Mouse (Mus musculus) ovary, postnatal 36 days (tissue): ENCODE measurements around the gene Tnk2.
A peak's percentile ranks its signal among the peaks of the same experiment; 100 is the strongest.

Experiments used
- DNase-seq: peaks from one replicate; pipeline ENCODE4 v3.0.0; 2022; ENCODE audit warnings: low spot score, mixed read lengths

The Tnk2 gene

DNA sequence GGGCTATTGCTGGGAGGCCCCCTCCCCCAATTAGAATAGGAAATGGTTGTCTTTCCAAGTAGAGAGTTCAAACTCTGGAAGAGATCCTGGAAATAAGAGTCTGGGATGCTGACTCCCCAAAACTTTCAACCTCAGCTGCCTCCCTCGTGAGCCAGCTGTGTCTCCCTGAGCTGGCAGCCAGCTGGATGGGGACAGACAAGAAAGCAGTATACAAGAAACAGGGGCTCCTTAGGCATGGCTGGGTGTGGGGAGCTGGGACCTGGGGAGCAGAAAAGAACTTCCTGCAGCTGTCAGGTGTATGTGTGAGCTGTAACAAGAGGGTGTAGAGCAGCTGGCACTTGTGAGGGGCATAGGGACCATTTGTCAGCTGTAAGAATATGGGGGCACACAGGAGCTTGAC is 16.4 kb downstream of the Tnk2 start:
- peak; percentile 14 for DNase-seq

DNA sequence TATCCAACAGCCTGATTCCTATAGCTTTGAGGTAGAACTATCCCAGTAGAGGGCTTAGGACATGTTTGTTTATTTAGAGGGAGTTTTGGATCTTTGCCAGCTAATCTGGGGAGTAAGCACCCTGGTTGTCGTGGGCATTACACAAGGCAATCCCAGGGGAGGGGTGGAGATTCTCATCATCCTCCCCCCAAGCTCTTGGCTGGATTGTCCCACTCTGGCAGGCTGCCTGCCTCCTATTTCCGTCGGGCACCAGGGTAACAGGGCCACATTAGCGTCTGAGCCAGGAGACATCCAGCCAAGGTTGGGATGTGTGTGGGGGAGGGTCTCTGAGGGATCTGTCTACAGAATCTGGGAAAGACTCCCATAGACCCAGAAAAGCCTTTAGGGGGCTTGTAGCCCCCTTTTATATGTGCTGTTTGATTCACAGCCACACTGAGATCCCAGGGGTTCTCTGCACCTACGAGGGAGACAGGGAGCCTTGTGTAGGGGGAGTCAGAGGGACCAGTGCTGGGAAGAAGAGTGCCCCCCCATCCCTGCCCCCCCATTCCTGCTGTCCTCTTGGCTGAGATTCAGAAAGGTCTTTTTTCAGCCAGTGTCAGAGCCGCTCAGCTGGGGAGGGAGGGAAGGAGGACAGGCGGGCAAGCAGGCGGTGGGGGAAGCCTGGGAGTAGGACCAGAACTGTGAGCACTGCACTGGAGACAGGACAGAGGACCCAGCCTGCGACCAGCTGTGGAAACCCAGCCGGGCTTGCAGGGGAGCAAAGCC is 17.1 kb downstream of the Tnk2 start:
- peak; percentile 74 for DNase-seq

DNA sequence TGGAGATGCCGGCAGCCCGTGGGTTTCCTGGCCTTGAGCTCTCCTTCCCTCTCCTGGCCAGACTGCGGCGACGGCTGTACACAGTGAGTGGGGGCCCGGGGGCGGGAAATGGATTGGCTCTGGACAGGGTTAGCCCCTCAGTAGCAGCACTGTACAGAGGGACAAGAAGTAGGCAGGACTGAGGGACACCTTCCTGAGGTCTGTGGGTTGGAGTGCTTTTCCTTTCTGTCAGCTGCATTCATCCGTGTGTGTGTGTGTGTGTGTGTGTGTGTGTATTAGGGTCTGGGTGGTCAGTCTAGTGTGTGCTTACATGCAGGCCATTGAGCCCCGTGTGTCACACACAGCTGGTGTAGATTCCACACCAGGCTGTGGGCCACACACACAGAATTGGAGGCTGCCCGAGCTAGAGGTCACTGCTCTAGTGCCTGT is 17.8 kb downstream of the Tnk2 start:
- peak; percentile 24 for DNase-seq

DNA sequence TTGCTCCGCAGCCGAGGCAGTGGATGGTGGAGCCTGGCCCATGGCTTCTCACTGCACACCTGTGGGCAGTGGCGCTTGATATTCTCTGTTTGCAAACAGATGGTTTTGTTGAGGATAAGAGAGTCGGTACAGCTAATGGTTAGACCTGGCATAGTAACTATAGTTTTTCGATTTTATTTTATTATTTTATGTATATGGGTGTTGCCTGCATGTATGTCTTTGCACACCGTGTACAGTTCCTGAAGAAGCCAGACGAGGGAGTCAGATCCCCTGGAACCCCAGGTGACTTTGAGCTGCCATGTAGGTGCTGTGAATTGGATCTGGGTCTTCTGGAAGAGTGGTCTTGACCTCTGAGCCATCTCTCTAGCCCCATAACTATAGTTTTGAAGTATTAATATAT is 18.7 kb downstream of the Tnk2 start:
- DNase-seq: no peak

DNA sequence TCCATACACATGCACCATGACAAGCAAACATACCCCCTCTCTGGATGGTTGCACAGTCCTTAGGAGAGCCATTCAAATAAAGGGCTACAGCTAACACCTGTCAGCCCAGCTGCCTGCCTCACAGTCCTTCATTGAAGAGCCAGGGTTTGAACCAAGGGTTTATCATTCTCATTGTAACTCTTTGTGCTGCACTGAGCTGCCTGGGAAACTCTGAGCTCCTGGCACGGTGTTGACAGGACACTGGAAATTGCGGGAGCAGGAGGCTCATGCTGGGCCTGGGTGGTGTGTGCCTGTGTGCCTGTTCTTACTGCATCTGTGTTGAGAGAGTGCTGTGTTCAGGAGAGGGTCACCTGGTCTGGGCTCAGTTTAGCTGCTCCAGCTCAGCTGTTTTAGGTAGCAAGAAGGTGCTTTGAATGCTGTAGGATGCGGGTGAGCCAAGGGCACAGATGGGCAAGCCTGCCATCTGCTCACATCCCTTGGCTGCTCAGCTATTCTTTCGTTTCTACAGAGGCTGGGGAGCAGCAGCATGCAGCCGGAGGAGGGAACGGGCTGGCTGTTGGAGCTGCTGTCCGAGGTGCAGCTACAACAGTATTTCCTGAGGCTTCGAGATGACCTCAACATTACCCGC is 19.7 kb downstream of the Tnk2 start:
- no peak for DNase-seq

DNA sequence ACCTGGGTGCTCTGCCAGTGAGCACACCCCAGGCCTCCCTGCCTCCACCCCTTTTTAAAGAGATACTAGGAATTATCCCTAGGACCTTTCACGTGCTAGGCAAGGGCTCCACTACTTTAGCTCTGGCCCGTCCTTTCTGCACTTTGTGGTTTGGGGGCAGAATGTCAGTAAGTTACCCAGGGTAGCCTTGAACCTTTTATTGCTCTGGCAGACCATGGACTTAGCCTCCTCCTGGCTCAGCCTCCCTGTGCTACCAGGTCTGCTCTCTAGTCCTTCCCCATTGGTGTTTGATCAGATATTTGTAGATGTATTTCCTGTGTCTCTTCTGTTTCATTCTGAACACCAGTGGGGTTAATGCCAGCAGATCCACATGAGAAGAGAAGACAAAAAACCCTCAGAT is 20.5 kb downstream of the Tnk2 start:
- DNase-seq: no peak

DNA sequence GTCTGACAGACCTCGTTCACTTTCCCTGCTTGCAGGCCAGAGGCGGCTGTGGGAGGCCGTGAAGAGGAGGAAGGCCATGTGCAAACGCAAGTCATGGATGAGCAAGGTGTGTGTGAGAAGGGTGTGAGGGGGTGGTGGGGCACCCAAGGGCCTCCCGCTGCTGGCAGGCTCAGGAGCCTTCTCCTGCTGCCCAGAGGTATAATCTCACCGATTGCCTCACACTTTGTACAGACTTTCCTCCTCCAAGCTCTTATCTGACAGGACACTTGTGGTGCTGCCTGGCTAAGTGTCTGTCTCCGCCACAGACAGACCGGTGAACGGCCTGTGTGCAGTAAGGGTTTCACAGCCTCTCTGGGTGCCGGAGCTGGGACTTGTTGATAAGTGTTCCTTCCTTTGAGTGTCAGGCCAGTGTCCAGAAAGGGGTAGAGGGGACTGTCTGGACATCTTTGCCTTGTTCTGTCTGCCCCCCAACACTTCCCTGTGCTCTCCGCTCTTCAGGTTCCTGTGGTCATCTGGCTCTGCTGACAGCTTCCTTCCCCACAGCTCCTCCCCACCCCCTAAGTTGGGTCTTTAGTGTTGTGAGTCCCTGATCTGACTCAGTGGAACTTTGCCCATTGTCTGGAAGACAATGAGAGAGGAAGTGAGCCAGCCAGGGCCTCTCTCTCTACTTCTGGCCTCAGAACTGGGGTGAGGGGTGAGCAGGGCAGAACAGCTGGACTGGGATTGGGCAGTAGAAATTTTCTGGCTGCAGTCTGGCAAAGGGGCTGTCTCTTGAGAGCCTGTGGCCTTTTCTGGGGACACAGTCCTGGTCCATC is 22.4 kb downstream of the Tnk2 start:
- peak; percentile 18 for DNase-seq

DNA sequence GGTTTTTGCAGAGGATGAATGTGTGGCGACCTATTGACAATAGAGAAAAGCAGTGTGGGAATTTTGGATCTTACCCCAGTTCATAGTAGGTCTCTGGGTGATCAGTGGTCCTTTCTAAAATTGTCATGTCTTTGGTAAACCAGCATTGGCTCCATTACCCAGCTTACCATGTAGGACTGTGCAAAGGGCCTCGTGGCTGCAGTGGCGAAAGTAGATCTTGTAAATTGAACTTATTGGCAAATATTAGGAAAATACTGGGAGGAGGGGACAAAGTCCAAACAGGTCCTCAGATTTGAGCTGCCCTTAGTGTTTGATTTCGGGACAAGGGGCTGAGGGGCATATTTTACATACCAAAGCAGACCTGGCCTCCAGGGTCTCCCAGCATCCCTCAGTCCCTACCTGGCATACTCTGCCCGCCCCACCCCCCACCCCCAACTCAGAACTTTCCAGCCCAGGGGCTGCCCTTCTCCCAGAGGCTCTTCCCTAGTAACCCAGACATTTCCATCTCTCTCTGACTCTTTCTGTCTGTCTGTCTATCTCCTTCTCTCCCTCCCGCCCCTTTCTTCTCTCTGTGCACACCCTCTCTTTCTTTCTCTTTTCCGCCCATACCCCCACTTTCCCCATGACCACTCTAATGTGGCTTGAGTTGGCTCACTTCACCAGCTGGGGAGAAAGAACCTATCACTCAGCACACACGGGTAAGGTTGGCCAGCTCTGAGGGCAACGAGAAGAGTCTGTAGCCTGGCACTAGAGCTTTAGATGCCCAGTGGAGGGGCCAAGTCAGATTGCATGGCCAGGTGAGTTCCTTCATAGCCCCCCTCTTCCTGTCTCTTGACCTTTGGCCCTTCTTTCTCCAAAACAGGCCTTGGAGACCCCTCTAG is 23.2 kb downstream of the Tnk2 start:
- no peak for DNase-seq

DNA sequence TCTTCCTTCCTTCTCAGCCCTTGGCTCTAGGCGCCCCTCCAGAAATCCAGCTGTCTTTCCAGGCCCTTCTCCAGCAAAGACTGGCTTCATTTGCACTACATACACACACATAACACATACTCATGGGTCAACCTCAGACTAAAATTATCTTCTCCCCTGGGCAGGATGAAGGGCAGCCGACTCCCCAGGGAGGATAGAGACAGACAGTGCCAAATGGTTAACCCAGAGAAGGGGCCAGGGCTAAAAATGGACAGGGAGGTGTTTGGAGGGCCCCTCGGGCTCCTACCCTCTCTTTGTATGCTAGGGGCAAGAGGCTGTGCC is 23.8 kb downstream of the Tnk2 start:
- no peak for DNase-seq

DNA sequence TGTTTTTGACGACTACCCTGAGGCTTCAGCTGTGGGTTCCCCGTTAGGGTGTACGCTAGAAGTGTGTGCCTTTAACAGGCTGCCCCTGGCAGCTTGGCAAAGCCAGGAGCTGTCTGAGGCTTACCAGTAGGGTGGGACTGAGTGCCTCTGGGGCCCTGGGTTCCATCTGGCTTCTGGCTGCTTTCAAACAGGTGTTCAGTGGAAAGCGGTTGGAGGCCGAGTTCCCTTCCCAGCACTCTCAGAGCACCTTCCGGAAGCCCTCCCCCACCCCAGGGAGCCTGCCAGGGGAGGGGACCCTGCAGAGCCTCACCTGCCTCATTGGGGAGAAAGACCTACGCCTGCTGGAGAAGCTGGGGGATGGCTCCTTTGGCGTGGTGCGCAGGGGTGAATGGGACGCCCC is 24.4 kb downstream of the Tnk2 start:
- DNase-seq: no peak

DNA sequence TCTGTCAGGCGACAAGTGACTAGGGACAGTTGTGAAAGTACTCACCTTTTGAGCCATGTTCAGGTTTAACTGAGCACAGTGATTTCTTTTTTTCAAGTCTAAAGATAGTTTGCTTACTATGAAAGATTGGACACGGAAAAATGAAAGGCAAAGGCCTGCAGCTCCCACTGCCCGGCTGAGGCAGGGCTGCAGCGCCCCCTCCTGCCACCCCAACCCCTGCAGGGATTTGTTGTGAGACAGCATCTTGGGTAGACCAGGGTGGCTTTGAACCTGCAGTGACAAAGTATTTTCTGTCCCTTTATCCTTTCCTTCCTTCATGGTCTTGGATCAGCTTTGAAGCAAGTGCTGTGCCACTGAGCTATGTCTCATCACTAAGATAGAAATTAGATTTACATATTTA is 24.8 kb downstream of the Tnk2 start:
- DNase-seq: no peak

DNA sequence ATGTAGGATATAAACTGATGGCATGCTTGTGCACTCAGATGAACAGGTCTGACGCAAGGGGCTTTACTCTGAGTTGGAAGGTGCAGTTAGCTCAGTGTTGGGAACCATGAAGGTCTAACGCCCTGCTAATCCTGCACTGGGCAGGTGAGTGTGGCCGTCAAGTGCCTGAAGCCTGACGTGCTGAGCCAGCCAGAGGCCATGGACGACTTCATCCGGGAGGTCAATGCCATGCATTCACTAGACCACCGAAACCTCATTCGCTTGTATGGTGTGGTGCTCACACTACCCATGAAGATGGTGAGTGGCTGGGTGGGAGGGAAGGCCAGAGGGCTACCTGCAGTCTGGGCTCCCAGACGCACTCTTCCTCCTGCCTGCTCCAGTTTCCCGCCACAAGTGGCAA is 25.6 kb downstream of the Tnk2 start:
- DNase-seq: no peak

DNA sequence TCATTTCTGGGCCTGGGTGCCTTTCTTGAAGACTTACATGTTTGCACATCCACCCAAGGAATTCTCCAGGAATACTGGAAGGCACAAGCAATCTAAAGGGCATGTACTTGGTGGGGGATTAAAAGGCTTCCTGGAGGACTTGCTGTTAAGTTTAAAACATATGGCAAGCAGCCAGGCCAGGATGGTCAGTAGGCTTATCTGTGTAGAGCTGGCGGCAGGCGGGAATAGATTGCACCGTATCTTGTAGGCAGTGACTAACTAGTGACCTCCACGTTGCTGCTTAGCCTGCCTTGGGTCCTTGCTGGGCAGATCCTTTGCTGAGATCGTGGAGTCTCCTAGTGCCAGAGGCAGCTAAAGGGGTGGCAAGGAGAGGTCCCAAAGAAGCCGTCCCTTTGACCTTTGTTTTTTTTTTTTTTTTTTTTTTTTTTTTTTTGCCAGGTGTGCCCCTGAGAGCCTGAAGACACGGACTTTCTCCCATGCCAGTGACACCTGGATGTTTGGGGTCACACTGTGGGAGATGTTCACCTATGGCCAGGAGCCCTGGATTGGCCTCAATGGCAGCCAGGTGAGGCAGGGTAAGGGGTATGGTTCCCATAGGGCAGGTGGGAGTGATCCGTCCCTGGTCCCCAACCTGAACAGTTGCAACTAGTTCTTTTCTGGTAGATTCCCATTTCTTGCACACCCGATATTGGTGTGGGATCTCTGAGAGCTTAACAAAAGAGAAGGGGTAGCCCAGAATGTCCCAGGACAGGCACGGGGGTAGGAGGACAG is 26.9 kb downstream of the Tnk2 start:
- DNase-seq: no peak

DNA sequence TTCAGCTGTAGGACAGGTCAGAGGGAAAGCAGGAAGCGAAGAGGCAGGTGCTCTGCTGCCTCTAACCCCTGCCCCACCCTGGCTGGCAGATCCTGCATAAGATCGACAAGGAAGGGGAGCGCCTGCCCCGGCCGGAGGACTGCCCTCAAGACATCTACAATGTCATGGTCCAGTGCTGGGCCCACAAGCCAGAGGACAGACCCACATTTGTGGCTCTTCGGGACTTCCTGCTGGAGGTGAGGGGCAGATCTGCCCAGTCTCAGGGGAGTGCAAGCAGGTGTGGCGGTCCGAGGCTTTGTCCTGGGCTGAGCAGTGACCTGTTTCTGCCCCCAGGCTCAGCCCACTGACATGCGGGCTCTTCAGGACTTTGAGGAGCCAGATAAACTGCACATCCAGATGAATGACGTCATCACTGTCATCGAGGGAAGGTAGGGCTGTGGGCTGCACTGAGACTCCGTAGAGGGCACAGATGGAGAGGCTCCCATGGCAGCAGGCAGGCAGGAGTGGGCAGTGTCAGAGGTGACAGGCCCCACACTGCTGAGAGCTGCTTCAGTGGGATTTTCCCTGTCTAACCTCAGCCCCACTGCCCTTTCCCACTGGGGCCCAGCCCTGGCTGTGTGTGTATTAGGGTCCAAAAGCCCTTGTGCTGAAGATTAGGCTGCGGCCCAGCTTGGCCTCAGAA is 27.7 kb downstream of the Tnk2 start:
- DNase-seq: no peak

DNA sequence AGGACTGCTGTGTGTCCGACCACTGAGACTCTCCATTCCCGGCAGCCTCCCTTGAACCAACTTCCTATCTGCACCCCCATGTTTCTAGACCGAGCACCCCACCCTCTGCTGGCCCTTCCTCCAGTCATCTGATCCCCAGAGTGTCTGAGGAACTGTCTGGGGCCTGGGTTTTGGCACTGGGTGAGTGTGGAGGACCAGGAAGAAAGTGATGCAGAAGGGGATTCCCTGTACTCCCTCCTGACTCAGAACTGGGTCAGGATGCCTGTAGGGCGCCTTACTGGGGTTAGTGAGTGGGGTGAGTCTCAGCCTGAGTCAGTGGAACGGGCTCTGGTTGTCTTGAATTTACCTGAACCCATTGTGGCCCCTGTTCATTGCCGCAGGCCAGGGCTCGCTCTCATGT is 28.6 kb downstream of the Tnk2 start:
- no peak for DNase-seq

DNA sequence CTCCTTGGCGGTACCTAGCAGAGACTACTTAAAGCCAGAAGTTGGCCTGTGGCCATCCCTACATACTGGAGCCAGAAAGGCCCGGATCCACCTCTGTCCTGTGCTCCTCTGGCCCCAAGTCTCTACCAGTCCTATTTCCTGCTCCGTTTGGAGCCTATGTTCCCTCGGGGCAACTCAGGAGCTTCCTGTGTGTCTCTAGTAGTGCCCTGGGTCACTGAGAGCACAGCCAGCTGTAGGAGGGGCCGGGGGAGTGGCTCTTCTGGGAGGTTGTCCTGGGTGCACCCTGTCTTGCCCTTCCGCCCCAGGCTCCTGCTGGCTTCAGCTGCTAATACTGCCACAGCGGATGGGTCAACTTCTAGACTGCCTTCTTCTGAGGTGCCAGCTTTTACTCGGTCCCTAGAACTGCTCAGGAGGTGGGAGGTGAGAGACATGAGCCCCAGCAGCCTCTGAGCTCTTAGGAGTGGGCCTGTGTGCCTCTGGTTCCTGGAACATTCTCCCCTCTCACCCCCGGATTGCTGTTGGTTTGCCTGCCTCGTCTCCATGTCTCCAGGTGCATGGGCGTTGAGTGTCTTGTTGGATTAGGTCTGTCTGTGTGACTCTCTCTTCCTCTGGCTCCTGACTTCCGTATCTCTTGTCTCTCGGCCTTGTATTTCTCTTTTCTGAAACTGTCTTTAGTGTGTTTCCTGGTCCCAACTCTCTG is 29.3 kb downstream of the Tnk2 start:
- no peak for DNase-seq

DNA sequence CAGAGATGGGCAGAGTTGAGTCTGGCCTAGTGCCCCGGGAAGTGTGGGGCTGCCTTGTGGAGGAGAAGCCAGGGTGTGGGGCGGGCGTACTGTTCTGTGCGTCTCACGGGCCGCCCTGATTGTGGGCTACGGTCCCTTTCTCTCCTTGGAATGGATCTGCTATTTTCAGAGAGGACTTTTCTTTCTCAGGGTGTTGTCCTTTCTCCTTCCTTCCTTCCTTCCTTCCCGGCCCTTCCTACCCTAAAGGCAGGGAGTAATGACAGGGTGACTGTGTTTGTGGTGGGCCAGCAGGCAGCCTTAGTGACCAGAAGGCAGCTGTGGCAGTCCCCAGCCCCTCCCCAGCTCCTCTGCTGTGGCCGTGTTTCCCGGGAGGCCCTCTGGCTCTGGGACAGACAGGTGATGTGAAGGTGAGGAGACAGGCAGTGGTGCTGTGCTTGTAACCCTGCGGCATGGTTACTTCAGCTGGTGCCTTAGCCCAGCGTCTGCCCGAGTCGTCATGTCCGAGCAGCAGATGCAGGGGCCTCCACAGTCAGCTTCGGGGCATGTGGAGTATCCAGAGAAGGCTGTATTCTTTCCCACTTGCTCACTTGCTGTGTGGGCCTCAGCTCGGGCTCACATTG is 30.6 kb downstream of the Tnk2 start:
- no peak for DNase-seq

DNA sequence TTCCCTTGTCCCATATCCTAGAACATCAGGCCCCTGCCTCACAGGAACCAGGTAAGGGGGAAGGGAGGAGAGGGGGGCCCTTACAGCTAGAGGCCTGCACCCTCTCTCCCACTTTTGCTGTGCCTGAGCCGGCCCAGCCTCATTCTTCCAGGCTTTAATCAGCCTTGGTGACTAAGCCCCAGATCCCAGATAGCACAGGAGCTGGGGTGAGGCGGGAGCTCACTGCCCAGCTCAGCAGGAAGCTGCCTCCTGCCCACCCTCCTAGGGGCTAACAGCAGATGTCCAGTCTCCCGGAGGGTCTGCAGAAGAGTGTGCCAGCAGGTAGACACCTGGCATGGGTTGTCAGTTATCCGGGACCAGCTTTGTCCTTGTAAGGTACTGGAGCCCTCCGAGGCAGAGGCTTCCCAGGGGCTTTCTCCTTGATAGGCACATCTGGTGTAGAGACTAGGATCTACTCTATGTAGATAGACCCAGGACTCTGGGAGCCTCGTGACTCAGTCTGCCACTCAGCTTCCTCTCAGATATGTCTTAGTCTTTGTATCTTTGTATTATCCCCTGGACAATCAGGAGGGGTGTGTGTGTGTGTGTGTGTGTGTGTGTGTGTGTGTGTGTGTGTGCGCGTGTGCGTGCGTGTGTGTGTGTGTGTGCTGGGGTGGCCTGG is 33.5 kb downstream of the Tnk2 start:
- no peak for DNase-seq

DNA sequence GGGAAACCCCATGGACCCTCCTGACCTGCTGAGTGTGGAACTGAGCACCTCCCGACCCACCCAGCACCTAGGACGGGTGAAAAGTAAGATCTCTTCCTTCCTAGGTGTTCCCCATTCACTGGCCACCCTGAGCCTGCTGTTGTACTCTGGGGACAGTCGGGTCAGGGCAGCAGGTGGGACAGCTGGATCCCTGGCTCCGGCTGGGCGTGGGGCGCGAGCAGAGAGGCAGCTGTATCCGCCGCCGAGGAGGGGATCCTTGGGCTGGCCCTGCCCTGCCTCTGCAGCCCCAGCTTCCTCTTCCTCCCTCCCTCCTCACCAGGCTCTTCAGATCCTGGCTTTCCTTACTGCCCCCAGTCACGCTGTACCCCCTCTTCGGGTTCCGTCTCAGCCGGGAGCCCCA is 34.2 kb downstream of the Tnk2 start:
- no peak for DNase-seq
